Mouse (Mus musculus) heart, adult 2 months (tissue): Measurements from ENCODE around the gene S1pr1. TPM values are rescaled to one million over a fixed set of nuclear protein-coding genes. Genes with fewer than 3 reads are reported as not detected.

Source experiments
- DNase-seq, 2 experiments: peaks; one replicate each; pipeline ENCODE4 v3.0.0; 2021
- H3K27ac ChIP-seq: fragments of 200-600 bp; 2 replicates; pipeline ENCODE4 v1.8.1; 2022
- H3K27me3 ChIP-seq: fragments of 200-500 bp; 2 replicates; pipeline ENCODE4 v1.6.1; 2012; ENCODE audit warnings: mild to moderate bottlenecking, low read length, inconsistent platforms, mixed read lengths; ENCODE audit not compliant: control insufficient read depth, insufficient read depth
- H3K36me3 ChIP-seq: fragments of 200-500 bp; 2 replicates; pipeline ENCODE4 v1.6.1; 2012; ENCODE audit warnings: low read length, inconsistent platforms; ENCODE audit not compliant: control insufficient read depth, insufficient read depth
- H3K4me1 ChIP-seq: fragments of 200-500 bp; 2 replicates; pipeline ENCODE4 v1.6.1; 2011; ENCODE audit warnings: low read length; ENCODE audit not compliant: control insufficient read depth, insufficient read depth
- H3K4me3 ChIP-seq: fragments of 200-600 bp; 2 replicates; pipeline ENCODE4 v1.8.1; 2022
- H3K79me2 ChIP-seq: fragments of 200-500 bp; replicated peaks from 2 replicates; pipeline ENCODE4 v1.6.1; 2012; ENCODE audit warnings: mild to moderate bottlenecking, inconsistent platforms, low read length, moderate library complexity, mixed read lengths; ENCODE audit not compliant: control insufficient read depth, insufficient read depth
- H3K9ac ChIP-seq: fragments of 200-500 bp; 2 replicates; pipeline ENCODE4 v1.6.1; 2012; ENCODE audit warnings: low read depth, mild to moderate bottlenecking, control low read depth, inconsistent platforms, low read length, mixed read lengths
- CTCF ChIP-seq: fragments of 200-600 bp; IDR thresholded peaks from 2 replicates; pipeline ENCODE4 v1.8.1; 2022; ENCODE audit warnings: antibody characterized with exemption, mild to moderate bottlenecking, moderate library complexity
- EP300 ChIP-seq: fragments of 200-500 bp; IDR thresholded peaks from 2 replicates; pipeline ENCODE4 v1.6.1; 2011; ENCODE audit warnings: low read depth, low read length, control low read depth; ENCODE audit not compliant: insufficient read depth
- POLR2A ChIP-seq: fragments of 200-500 bp; IDR thresholded peaks from 2 replicates; pipeline ENCODE4 v1.6.1; 2011; ENCODE audit warnings: mild to moderate bottlenecking, low read depth, low read length, control low read depth; ENCODE audit not compliant: insufficient read depth
- WGBS: fragments of 180-500 bp; shearing (Covaris S2); methylation state at CpG from one replicate; pipeline ENCODE4 v1.1.7; 2018; 5-methylcytosine and 5-hydroxymethylcytosine counted together
- intact Hi-C: fragments of 180-260 bp; cut with DNase I; formaldehyde crosslinking; loops from one replicate; pipeline ENCODE4 v1.15.1; 2025
- polyA plus RNA-seq: library from polyadenylated mRNA; depleted of rRNA; stranded (reverse); fragments of >200 nt; gene quantifications from 2 replicates; pipeline ENCODE4 v1.2.3, GENCODE M21; 2012
- total RNA-seq, 2 experiments: library from RNA; stranded (reverse); gene quantifications; 2 replicates each; pipeline ENCODE4 v1.2.3; 2021

S1pr1 gene
- total and polyA plus RNA-seq, 3 experiments = 53.8 to 72.1 (median 67.0) TPM

- intact Hi-C loops = loop anchor here (1.0 to 5.0 kb wide), 5 partner anchors 51 to 267 kb away; no protein-coding TSS in a partner anchor
- H3K4me3 ChIP-seq = peak overlapping the region; percentile 78
- peak; percentile 14; the same call in 1 of the 2 replicates for TF ChIP-seq POLR2A
- no peak for TF ChIP-seq EP300
- WGBS = 45% methylated on average over 27 of the region's 27 CpGs
- H3K27ac ChIP-seq = peak overlapping the region; percentile 94
- peaks cover 22% of the 10 kb centered on the region for H3K36me3 ChIP-seq
- no peaks in the 10 kb centered on the region for H3K27me3 ChIP-seq
- peak; percentile 32 to 54 for DNase-seq
- H3K4me1 ChIP-seq = peaks cover 5% of the 10 kb centered on the region
- H3K79me2 ChIP-seq = no peaks in the 10 kb centered on the region; the same call in 1 of the 2 replicates
- H3K9ac ChIP-seq = peak overlapping the region; percentile 78
These were observed 2.7 kb downstream of the S1pr1 start for GRCm38 (mm10) chr3:115711924-115712807.

GRCm38 (mm10) chr3:115711393-115711792 lies 3.5 kb downstream of the S1pr1 start:
- Histone ChIP-seq H3K27me3 (no peaks in the 10 kb centered on the region), H3K27ac (peak overlapping the region; percentile 94), H3K4me1 (peaks cover 5% of the 10 kb centered on the region), H3K36me3 (peaks cover 27% of the 10 kb centered on the region), H3K79me2 (no peaks in the 10 kb centered on the region; the same call in 1 of the 2 replicates), H3K9ac (peak overlapping the region; percentile 78), H3K4me3 (peak overlapping the region; percentile 78)
- TF ChIP-seq CTCF = no peak
- TF ChIP-seq POLR2A = peak; percentile 85
- TF ChIP-seq EP300 = peak; percentile 91
- 38% methylated on average over 3 of the region's 3 CpGs for WGBS
- DNase-seq = peak in 1 of 2 experiments; percentile 61
- intact Hi-C loops = loop anchor here (5.0 kb wide), 1 partner anchor 226 kb away; no protein-coding TSS in a partner anchor

GRCm38 (mm10) chr3:115710051-115710450 lies 4.8 kb downstream of the S1pr1 start:
- peak overlapping the region; percentile 50 for H3K4me3 ChIP-seq
- no peaks in the 10 kb centered on the region; the same call in 1 of the 2 replicates for H3K79me2 ChIP-seq
- H3K9ac ChIP-seq = no peak overlapping the region
- peaks cover 5% of the 10 kb centered on the region for H3K4me1 ChIP-seq
- peaks cover 31% of the 10 kb centered on the region for H3K36me3 ChIP-seq
- TF ChIP-seq CTCF (no peak), POLR2A (no peak)
- DNase-seq = no peak
- whole genome bisulfite sequencing = 53% methylated on average over 2 of the region's 2 CpGs
- intact Hi-C loops = loop anchor here (5.0 kb wide), 1 partner anchor 227 kb away; no protein-coding TSS in a partner anchor
- H3K27ac ChIP-seq = peak overlapping the region; percentile 94
- no peaks in the 10 kb centered on the region for H3K27me3 ChIP-seq

- peak in 1 of 2 experiments; percentile 72 for DNase-seq
- Histone ChIP-seq H3K4me3 (peak overlapping the region; percentile 50; the same call in 1 of the 2 replicates), H3K79me2 (no peaks in the 10 kb centered on the region; the same call in 1 of the 2 replicates), H3K27me3 (no peaks in the 10 kb centered on the region), H3K36me3 (peaks cover 33% of the 10 kb centered on the region), H3K9ac (no peak overlapping the region), H3K27ac (peak overlapping the region; percentile 94), H3K4me1 (peaks cover 7% of the 10 kb centered on the region)
- WGBS = 33% methylated on average over 6 of the region's 6 CpGs
- intact Hi-C loops = loop anchor here (2.0 kb wide), 1 partner anchor 26 kb away; no protein-coding TSS in a partner anchor
- TF ChIP-seq CTCF = no peak
- TF ChIP-seq EP300 = peak; percentile 98
- peak; percentile 75; the same call in 1 of the 2 replicates for TF ChIP-seq POLR2A
These were observed 5.7 kb downstream of the S1pr1 start for GRCm38 (mm10) chr3:115709118-115709574.

DNA sequence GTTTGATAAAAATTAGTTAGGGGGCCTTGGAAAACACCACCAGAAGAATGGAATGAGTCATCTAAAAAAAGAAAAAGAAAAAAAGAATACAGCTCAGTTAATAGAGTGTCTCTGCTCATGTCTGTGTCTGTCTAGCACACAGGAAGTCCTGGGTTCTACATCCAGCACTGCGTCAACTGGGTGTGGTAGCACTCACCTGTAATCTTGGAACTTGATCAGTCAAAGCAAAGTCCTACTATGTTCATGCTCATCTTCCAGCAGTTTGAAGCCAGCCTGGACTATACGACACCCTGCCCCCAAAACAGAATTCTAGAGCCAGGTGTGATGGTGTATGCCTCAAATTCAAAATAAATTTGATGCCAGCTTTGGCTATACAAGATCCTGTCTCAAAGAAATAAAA lies 8.1 kb downstream of the S1pr1 start:
- H3K36me3 ChIP-seq = peaks cover 33% of the 10 kb centered on the region
- H3K27ac ChIP-seq = no peak overlapping the region
- 80% methylated on average over 2 of the region's 2 CpGs for WGBS
- H3K9ac ChIP-seq = no peak overlapping the region
- peaks cover 9% of the 10 kb centered on the region for H3K4me1 ChIP-seq
- no peak overlapping the region for H3K4me3 ChIP-seq
- intact Hi-C loops = no loop called here
- TF ChIP-seq POLR2A = no peak
- TF ChIP-seq EP300 = no peak
- TF ChIP-seq CTCF = no peak
- H3K79me2 ChIP-seq = no peaks in the 10 kb centered on the region
- no peak for DNase-seq
- no peaks in the 10 kb centered on the region for H3K27me3 ChIP-seq
